Mouse (Mus musculus): ENCODE measurements around the gene Crym.

Gene Crym

DNA sequence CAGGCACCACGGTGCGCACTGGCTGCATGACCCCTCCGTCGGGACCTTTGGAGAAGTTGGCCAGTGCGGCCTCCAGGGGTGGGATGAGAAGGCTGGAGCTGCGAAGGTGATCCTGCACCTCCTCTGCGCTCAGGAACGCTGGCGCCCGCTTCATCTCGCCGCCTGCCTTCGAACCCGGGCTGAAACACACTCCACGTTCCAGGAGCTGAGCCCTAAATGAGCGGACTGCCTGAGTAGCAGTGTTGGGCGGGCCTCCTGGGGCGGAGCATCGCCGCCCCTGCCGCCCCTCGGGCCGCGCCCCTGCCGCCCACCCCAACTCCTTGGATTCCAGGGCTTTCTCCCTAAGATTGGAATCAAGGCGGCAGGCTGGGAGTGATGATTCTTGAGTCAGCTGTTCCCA is at the start of gene Crym:
Gene Crym (minus strand): TSS at position 341 of the 400 bp plus-strand sequence.
- DNase-seq (ENCODE audit: extremely low read depth, low read depth), result no peak

GRCm38 (mm10) chr7:120241092-120241491 is 39.2 kb upstream of the Crym start:
- DNase-seq (ENCODE audit: extremely low read depth, low read depth), result no peak

DNA sequence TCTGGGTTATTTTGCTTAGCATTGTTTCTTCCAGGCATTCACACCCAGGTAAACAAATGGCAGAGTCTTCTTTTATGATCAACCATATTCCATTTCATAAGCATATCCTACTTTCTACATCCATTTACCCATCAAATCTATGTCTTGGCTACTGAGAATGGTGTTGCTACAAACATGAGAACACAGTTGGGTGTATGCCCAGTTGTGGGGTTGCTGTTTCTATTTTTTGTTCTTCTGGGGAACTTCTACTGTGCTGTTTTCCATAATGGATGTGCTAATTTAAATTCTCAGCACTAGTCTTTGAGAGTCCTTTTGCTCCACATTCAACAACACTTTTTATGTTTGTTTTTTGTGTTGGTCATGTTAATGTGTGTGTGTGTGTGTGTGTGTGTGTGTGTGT is 26.6 kb upstream of the Crym start:
- DNase-seq (ENCODE audit: extremely low read depth, low read depth), result no peak

GRCm38 (mm10) chr7:120205989-120206388 is 4.1 kb upstream of the Crym start:
- no peak for DNase-seq (ENCODE audit: extremely low read depth, low read depth)

- no peak for DNase-seq (ENCODE audit: extremely low read depth, low read depth)
Observed at GRCm38 (mm10) chr7:120203789-120204188, 1.9 kb upstream of the Crym start, which contains the start of gene Abca14. TSS of gene Abca14 (plus strand) at chr7:120203961.

DNA sequence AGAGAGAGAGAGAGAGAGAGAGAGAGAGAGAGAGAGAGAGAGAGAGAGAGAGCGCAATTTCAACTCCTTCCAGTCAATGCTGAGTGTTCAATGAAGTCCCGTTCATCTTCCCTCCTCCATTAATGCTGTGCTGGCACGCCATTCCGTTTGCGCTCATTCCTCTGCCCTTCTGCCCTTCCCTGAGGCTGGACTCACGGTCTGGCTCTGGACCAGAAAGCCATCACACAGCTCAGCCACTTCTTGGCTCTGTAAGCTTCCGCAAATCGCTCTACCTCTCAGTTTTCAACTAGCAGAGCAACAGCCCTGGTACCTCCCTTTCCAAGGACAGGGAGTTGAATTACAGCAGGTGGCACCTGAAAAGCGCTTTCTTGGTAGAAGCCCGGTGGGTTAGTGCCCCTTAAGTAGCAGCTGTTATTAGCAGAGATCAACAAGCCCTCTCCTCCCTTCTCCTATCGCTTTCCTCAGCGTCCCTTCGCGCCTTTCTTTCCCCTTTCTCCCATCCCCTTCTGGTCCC is 623 bp downstream of the Crym start:
- DNase-seq (ENCODE audit: extremely low read depth, low read depth), result no peak

GRCm38 (mm10) chr7:120195207-120195606 is 6.7 kb downstream of the Crym start:
- no peak for DNase-seq (ENCODE audit: extremely low read depth, low read depth)

DNA sequence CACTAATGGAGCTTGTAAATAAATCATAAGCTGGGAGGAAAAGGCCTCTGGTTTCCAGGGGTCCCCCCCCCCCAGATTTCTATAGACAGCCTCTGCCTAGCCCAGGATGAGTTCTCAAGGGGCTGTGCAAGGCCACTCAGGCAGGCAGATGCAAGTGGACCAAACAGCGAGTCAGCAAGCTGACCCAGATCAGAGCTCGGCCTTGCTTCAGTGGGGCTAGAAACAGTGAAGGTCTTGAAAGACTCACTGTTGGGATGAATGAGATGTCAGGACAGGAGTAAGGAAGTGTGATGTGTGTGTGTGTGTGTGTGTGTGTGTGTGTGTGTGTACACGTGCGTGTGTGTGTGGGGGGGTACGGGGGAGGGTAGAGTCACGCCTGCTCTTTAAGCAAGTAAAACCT is 9.1 kb downstream of the Crym start:
- no peak for DNase-seq (ENCODE audit: extremely low read depth, low read depth)

DNA sequence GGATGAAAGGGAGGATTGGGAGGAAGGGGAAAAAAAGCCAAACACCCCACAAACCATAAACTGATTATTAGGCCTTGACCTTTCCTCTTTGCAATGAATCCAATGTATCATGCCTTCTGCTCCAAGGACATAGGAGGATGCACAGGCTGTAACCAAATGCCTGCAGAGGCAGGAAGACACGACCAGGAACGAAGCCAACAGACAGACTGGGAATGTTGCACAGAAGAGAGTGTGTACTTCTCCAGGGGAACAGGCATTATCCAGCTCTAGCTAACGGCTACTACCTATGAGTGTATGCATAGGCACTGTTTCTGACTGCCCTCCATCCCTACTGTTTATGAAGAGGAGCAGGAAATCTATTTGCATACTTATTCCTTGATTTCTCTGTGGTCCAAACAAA is 9.7 kb downstream of the Crym start:
- no peak for DNase-seq (ENCODE audit: extremely low read depth, low read depth)

- no peak for DNase-seq (ENCODE audit: extremely low read depth, low read depth)
Observed at GRCm38 (mm10) chr7:120190150-120190665, 11.7 kb downstream of the Crym start.

DNA sequence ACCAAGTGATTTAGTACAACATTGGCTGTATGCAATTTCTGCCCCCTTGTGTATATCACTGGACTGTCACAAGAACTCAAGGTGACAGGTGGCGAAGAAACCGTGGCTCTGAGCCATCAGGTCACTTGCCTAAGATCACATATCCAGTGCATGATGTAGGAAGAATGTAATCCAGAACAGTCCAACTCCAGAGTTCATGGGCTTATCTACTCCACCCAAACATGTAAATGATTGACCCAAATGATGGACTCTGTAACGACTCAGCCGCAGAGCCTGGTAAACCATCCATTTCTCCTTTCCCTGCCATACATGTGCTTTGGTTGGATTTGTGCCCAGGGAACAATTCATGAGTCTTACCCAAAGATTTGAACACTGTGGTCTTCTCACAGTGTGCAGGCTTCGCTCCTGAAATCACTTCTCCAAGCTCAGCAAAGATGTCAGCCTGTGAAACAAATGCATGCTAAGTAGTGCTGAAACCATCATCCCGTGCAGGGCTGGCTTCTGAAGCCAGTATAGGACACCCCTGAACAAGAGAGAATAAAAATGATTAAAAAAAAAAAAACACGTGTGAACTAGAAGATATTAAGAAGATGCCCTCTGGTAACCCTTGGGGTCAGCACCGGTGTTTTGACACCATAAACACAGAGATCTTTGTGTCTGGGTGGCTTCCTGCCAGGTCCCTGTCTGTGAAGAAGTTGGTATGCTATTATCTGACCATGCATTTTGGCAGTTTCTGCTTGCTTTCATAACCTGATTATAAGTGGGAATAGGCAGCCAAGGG is 12.4 kb downstream of the Crym start:
- no peak for DNase-seq (ENCODE audit: extremely low read depth, low read depth)

DNA sequence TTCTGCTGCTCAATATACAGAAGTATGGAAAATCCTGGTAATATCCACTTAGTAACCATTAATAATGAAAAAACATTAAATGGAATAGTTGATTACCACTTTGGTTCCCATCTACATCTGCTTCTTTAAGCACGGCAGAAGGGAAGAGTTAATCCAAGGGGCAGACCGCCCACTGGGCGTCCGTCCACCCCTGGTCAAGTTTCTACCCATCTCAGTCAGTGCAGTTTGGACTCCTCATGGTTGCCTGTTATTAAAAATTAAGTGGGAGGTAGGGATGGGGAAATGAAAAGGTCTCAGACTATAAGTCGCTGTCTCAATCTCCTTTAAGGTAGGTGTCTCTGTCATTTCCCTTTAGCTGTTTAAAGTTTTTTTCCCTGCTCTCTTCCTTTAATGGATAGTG is 13.0 kb downstream of the Crym start:
- DNase-seq (ENCODE audit: extremely low read depth, low read depth), result no peak

DNA sequence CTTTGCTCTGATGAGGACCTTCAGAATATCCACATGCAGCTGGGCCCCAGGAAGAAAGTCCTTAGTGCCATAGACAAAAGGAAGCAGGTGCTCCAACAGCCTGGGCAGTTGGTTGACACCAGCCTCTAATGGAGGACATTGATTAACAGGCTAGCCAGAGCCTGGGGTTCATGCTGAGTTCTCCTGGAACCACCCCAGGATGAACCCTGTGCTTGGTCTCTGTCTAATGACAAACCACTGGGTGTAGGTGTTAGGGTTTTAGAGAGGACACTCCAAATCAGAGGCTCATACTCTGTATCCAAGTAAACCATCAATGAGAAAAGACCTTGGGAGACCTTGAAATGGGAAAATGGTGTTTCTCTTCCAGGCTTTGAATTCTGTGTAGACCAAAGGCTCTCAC is 19.0 kb downstream of the Crym start:
- no peak for DNase-seq (ENCODE audit: extremely low read depth, low read depth)

DNA sequence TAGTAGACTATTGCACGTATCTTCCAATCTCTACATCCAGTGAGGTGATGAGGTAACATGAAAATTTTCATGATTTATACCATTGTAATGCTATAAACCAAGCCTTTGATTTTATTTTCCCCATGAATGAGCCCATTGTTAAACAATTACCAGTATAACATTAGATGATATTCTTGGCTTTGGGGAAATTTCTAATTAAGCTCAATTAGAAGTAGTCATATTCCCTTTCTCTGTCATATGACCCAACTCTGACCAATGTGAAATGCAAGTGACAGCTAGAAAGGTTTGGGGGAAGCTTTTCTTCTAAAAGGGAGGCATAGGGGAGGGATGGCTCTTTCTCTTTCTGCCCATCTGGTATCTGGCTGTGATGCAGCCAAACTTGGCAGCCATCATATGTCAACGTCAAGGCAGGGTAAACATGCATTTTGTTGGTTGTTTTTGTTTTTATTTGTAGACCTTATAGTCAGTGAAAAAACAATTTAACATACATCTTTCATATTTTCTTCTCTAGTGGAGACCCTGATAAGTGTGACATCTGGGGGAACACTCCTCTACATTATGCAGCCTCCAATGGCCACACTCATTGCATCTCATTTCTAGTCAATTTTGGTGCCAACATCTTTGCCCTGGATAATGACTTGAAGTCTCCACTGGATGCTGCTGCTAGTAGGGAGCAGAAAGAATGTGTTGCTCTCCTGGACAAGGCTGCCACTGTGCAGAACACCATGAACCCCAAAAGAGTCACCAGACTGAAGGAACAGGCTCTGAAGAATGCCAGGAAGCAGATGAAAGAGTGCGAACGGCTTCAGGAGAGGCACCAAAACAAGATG is 20.3 kb downstream of the Crym start:
- no peak for DNase-seq (ENCODE audit: extremely low read depth, low read depth)

- DNase-seq (ENCODE audit: extremely low read depth, low read depth), result no peak
Observed at GRCm38 (mm10) chr7:120180547-120180946, 21.4 kb downstream of the Crym start.

DNA sequence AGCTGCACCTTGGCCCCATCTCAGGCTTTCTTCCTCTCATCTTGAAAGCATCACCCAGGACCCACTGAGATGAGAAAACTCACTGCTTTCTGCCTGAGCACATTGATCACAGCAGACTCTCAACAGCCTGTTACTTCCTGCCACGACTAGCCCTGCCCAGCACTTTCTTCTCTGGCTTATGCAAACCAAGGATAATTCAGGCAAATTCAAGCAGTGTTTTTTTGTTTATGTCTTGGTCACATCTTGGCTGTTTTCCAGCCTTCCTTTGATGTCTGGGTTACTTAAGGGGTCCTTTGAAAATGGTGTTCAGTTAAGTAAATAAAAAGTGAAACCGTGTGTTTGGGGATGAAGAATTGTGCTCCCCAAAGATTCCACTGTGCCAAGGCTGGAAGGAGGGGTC is 23.0 kb downstream of the Crym start:
- DNase-seq (ENCODE audit: extremely low read depth, low read depth), result no peak

DNA sequence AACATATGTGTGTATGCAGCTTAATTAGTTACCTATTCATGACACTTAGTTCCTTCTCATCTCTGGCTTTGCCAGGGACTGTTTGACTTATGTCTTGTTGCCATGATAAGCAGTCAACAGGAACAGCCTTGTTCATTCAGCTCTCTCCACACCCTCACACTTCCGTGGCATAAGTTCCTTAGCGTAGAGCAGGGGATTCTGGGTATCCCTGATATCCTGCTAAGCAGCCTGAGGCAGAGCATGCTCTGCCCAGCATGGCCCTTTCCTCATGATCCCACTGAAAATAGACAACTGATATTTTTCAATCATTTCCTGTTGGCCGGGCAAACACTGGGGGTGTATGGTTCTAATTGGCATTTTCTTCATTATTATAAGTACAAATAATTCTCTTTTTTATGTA is 24.3 kb downstream of the Crym start:
- DNase-seq (ENCODE audit: extremely low read depth, low read depth), result no peak

- DNase-seq (ENCODE audit: extremely low read depth, low read depth), result no peak
Observed at GRCm38 (mm10) chr7:120174723-120175504, 27.0 kb downstream of the Crym start.

- no peak for DNase-seq (ENCODE audit: extremely low read depth, low read depth)
Observed at GRCm38 (mm10) chr7:120173603-120174244, 28.2 kb downstream of the Crym start, which contains the start of gene Anks4b. TSS of gene Anks4b (plus strand) at chr7:120173858.

- DNase-seq (ENCODE audit: extremely low read depth, low read depth), result no peak
Observed at GRCm38 (mm10) chr7:120172188-120172700, 29.7 kb downstream of the Crym start.

Data from MEL-GATA-1-ER (cell line).